ENCODE assay signal across 12 mouse cellular contexts in genomic region chr2:26571400-26571799, GRCm38 (mm10). TPM values are rescaled to one million over a fixed set of nuclear protein-coding genes. Genes with fewer than 3 reads are reported as not detected.
A peak's percentile ranks its signal among the peaks of the same experiment; 100 is the strongest.
DNase-seq lines count a peak whose midpoint lies in the region; ATAC-seq and TF ChIP-seq lines count a peak whose summit lies in the region.
"Had no signal": no experiment of that assay in that cellular context is flagged by ENCODE, and none has a peak within 500 bp of the region (broad histone marks: within the 10 kb centered on the region; RNA-seq: fewer than 3 reads in every experiment).

No protein-coding gene starts in this region.

- H3K9ac ChIP-seq in hindbrain, embryonic 14.5 days, result no peak overlapping the region
- H3K9ac ChIP-seq in heart, postnatal 0 days (replicated peaks; ENCODE audit: low read depth, low read length), result 0 out of 2 replicates have a peak overlapping the region, but pooled peaks have one; percentile 18
- H3K9ac ChIP-seq in liver, embryonic 12.5 days, result peak overlapping the region; percentile 32; the same call in 1 of the 2 replicates
- H3K9ac ChIP-seq: neural tube, embryonic 12.5 days had no signal

- WGBS in hindbrain, embryonic 10.5 days, result 83% methylated on average over 9 of the region's 9 CpGs
- 75% methylated on average over 9 of the region's 9 CpGs for WGBS in hindbrain, embryonic 14.5 days
- 32% methylated on average over 9 of the region's 9 CpGs for WGBS in bone marrow, adult 2 months
- WGBS in heart, postnatal 0 days, result 43% methylated on average over 9 of the region's 9 CpGs
- 36% methylated on average over 9 of the region's 9 CpGs for WGBS in liver, embryonic 12.5 days (ENCODE audit: insufficient replicate concordance)

- TF ChIP-seq CTCF in bone marrow, adult 2 months (IDR thresholded peaks at IDR 0.05; ENCODE audit: control insufficient read depth, insufficient read depth, low read length), result no peak
- TF ChIP-seq CTCF in heart, postnatal 0 days (IDR thresholded peaks at IDR 0.05; ENCODE audit: low read depth), result peak; percentile 20

- H3K4me2 ChIP-seq in hindbrain, embryonic 14.5 days (replicated peaks), result no peak overlapping the region
- peak overlapping the region; percentile 28; the same call in 1 of the 2 replicates for H3K4me2 ChIP-seq in heart, postnatal 0 days (ENCODE audit: low read depth, low read length)
- peak overlapping the region; percentile 21 for H3K4me2 ChIP-seq in liver, embryonic 12.5 days
- H3K4me2 ChIP-seq: neural tube, embryonic 12.5 days had no signal

- no peaks in the 10 kb centered on the region for H3K36me3 ChIP-seq in hindbrain, embryonic 10.5 days
- H3K36me3 ChIP-seq in hindbrain, embryonic 14.5 days (replicated peaks; ENCODE audit: control insufficient read depth, insufficient read depth), result no peaks in the 10 kb centered on the region
- no peaks in the 10 kb centered on the region for H3K36me3 ChIP-seq in heart, postnatal 0 days (replicated peaks; ENCODE audit: control insufficient read depth, insufficient read depth, low read length)
- no peaks in the 10 kb centered on the region for H3K36me3 ChIP-seq in liver, embryonic 12.5 days
- H3K36me3 ChIP-seq: neural tube, embryonic 12.5 days had no signal

- no peaks in the 10 kb centered on the region for H3K9me3 ChIP-seq in hindbrain, embryonic 10.5 days
- H3K9me3 ChIP-seq in hindbrain, embryonic 14.5 days (ENCODE audit: control insufficient read depth, low read length), result no peaks in the 10 kb centered on the region
- H3K9me3 ChIP-seq in heart, postnatal 0 days (replicated peaks; ENCODE audit: control insufficient read depth, low read length), result no peaks in the 10 kb centered on the region
- H3K9me3 ChIP-seq in liver, embryonic 12.5 days (replicated peaks), result no peaks in the 10 kb centered on the region
- H3K9me3 ChIP-seq: neural tube, embryonic 12.5 days had no signal

- H3K4me1 ChIP-seq in hindbrain, embryonic 10.5 days (replicated peaks), result peaks cover 55% of the 10 kb centered on the region
- peaks cover 9% of the 10 kb centered on the region; the same call in 1 of the 2 replicates for H3K4me1 ChIP-seq in hindbrain, embryonic 14.5 days (replicated peaks; ENCODE audit: control insufficient read depth, insufficient read depth, low read length)
- H3K4me1 ChIP-seq in bone marrow, adult 2 months (ENCODE audit: control insufficient read depth, insufficient read depth, low read length), result no peaks in the 10 kb centered on the region; the same call in 1 of the 2 replicates
- H3K4me1 ChIP-seq in heart, postnatal 0 days (ENCODE audit: control insufficient read depth, insufficient read depth), result peaks cover 32% of the 10 kb centered on the region
- H3K4me1 ChIP-seq in liver, embryonic 12.5 days, result peaks cover 69% of the 10 kb centered on the region

- H3K27ac ChIP-seq in hindbrain, embryonic 10.5 days, result peak overlapping the region; percentile 67
- no peak overlapping the region for H3K27ac ChIP-seq in hindbrain, embryonic 14.5 days
- H3K27ac ChIP-seq in bone marrow, adult 2 months (ENCODE audit: control insufficient read depth, insufficient read depth, low read depth, low read length, poor library complexity), result peak overlapping the region; percentile 15; the same call in 1 of the 2 replicates
- H3K27ac ChIP-seq in heart, postnatal 0 days (ENCODE audit: low read depth), result peak overlapping the region; percentile 90
- H3K27ac ChIP-seq in liver, embryonic 12.5 days, result peak overlapping the region; percentile 83
- H3K27ac ChIP-seq: neural tube, embryonic 12.5 days had no signal

- H3K4me3 ChIP-seq in hindbrain, embryonic 10.5 days, result no peak overlapping the region
- H3K4me3 ChIP-seq in hindbrain, embryonic 14.5 days (replicated peaks; ENCODE audit: low read length), result no peak overlapping the region
- H3K4me3 ChIP-seq in bone marrow, adult 2 months (replicated peaks; ENCODE audit: control insufficient read depth, low read depth, low read length), result no peak overlapping the region
- H3K4me3 ChIP-seq in heart, postnatal 0 days (ENCODE audit: low read depth, low read length), result no peak overlapping the region
- no peak overlapping the region for H3K4me3 ChIP-seq in liver, embryonic 12.5 days
- H3K4me3 ChIP-seq: neural tube, embryonic 12.5 days had no signal

- TF ChIP-seq POLR2A in bone marrow, adult 2 months (IDR thresholded peaks at IDR 0.05; ENCODE audit: borderline replicate concordance, control insufficient read depth, low read depth, low read length), result no peak

- no peaks in the 10 kb centered on the region for H3K27me3 ChIP-seq in hindbrain, embryonic 10.5 days (ENCODE audit: insufficient read depth, poor library complexity, severe bottlenecking)
- H3K27me3 ChIP-seq in hindbrain, embryonic 14.5 days (ENCODE audit: control insufficient read depth, insufficient read depth, low read length), result no peaks in the 10 kb centered on the region
- H3K27me3 ChIP-seq in heart, postnatal 0 days (ENCODE audit: control insufficient read depth, insufficient read depth, low read length), result no peaks in the 10 kb centered on the region
- H3K27me3 ChIP-seq in liver, embryonic 12.5 days (replicated peaks), result no peaks in the 10 kb centered on the region
- H3K27me3 ChIP-seq: neural tube, embryonic 12.5 days had no signal

- TF ChIP-seq EP300 in heart, postnatal 0 days (IDR thresholded peaks at IDR 0.05; ENCODE audit: low read depth), result no peak

- ATAC-seq in hindbrain, embryonic 14.5 days (ENCODE audit: low FRiP score), result no peak
- ATAC-seq in heart, postnatal 0 days (ENCODE audit: insufficient read depth, low read depth), result peak; percentile 30
- ATAC-seq in liver, embryonic 12.5 days, result peak; percentile 6; the same call in 1 of the 2 replicates
- ATAC-seq in erythroblast, adult 5-6 weeks (replicated peaks; ENCODE audit: low FRiP score, poor library complexity, severe bottlenecking), result no peak

- no peak for DNase-seq in hindbrain, embryonic 10.5 days (ENCODE audit: low spot score)
- DNase-seq in hindbrain, embryonic 14.5 days (ENCODE audit: low spot score), result no peak
- DNase-seq in heart, postnatal 0 days (ENCODE audit: low spot score), result no peak
- no peak for DNase-seq in frontal cortex, postnatal 14 days (ENCODE audit: low spot score in 2 of 2)
- no peak for DNase-seq in adrenal gland, postnatal 10 days
- DNase-seq: thymus, adult 18-20 months had no signal

RNA-seq across cellular contexts. Expression of gene Egfl7, which starts 8.4 kb away (rescaled TPM):
- 78.3 and 101 TPM in 2 replicates for polyA plus RNA-seq in hindbrain, embryonic 10.5 days (2016; fragmentation: Nextera tagmentation; extraction: Ambion mirVana)
- 62.2 and 69.2 TPM in 2 replicates for polyA plus RNA-seq in hindbrain, embryonic 14.5 days (2014; fragmentation: Nextera tagmentation; extraction: Ambion mirVana)
- polyA plus RNA-seq in bone marrow, adult 2 months (2011; ENCODE audit: insufficient read depth, insufficient read length, low replicate concordance, missing spikeins), result 91.0 and 128 TPM in 2 replicates
- 375 and 401 TPM in 2 replicates for total RNA-seq in heart, postnatal 0 days (2014; rRNA removed; ENCODE audit: low replicate concordance)
- polyA plus RNA-seq in heart, postnatal 0 days (2015; fragmentation: Nextera tagmentation; extraction: Ambion mirVana), result 158 and 159 TPM in 2 replicates
- 106 and 120 TPM in 2 replicates for polyA plus RNA-seq in liver, embryonic 12.5 days (2016; fragmentation: Nextera tagmentation; extraction: Ambion mirVana)
- total RNA-seq in erythroblast, adult 5-6 weeks (2015; ENCODE audit: low replicate concordance), result 7.5 TPM in 1 of 2 replicates, not detected in the other
- total RNA-seq in erythroblast, adult 5-6 weeks (2017; ENCODE audit: low replicate concordance), result 4.9 and 8.2 TPM in 2 replicates
- total RNA-seq in adrenal gland, postnatal 10 days (2021), result 100 to 1,000 TPM; 210 to 304 TPM

RNA-seq across cellular contexts. Expression of gene Gm20532, which starts 15.0 kb away (rescaled TPM):
- polyA plus RNA-seq in hindbrain, embryonic 10.5 days (2016; fragmentation: Nextera tagmentation; extraction: Ambion mirVana), result not detected in 2 replicates
- not detected in 2 replicates for polyA plus RNA-seq in hindbrain, embryonic 14.5 days (2014; fragmentation: Nextera tagmentation; extraction: Ambion mirVana)
- polyA plus RNA-seq in bone marrow, adult 2 months (2011; ENCODE audit: insufficient read depth, insufficient read length, low replicate concordance, missing spikeins), result not detected in 2 replicates
- total RNA-seq in heart, postnatal 0 days (2014; rRNA removed; ENCODE audit: low replicate concordance), result not detected in 2 replicates
- polyA plus RNA-seq in heart, postnatal 0 days (2015; fragmentation: Nextera tagmentation; extraction: Ambion mirVana), result not detected in 2 replicates
- polyA plus RNA-seq in liver, embryonic 12.5 days (2016; fragmentation: Nextera tagmentation; extraction: Ambion mirVana), result not detected in 2 replicates
- not detected in 2 replicates for total RNA-seq in erythroblast, adult 5-6 weeks (2015; ENCODE audit: low replicate concordance)
- total RNA-seq in erythroblast, adult 5-6 weeks (2017; ENCODE audit: low replicate concordance), result not detected in 2 replicates
- total RNA-seq in adrenal gland, postnatal 10 days (2021), result not detected
- total RNA-seq: CH12.LX; layer of hippocampus, adult 8-10 months had no signal
- polyA plus RNA-seq: neural tube, embryonic 12.5 days had no signal

RNA-seq across cellular contexts. Expression of gene Agpat2, which starts 32.8 kb away (rescaled TPM):
- 12.3 and 13.5 TPM in 2 replicates for polyA plus RNA-seq in hindbrain, embryonic 10.5 days (2016; fragmentation: Nextera tagmentation; extraction: Ambion mirVana)
- 5.6 and 6.6 TPM in 2 replicates for polyA plus RNA-seq in hindbrain, embryonic 14.5 days (2014; fragmentation: Nextera tagmentation; extraction: Ambion mirVana)
- polyA plus RNA-seq in bone marrow, adult 2 months (2011; ENCODE audit: insufficient read depth, insufficient read length, low replicate concordance, missing spikeins), result 10.6 and 32.5 TPM in 2 replicates
- 41.0 and 49.3 TPM in 2 replicates for total RNA-seq in heart, postnatal 0 days (2014; rRNA removed; ENCODE audit: low replicate concordance)
- polyA plus RNA-seq in heart, postnatal 0 days (2015; fragmentation: Nextera tagmentation; extraction: Ambion mirVana), result 23.9 and 24.1 TPM in 2 replicates
- polyA plus RNA-seq in liver, embryonic 12.5 days (2016; fragmentation: Nextera tagmentation; extraction: Ambion mirVana), result 26.7 and 28.7 TPM in 2 replicates
- 17.1 and 32.7 TPM in 2 replicates for total RNA-seq in erythroblast, adult 5-6 weeks (2015; ENCODE audit: low replicate concordance)
- total RNA-seq in erythroblast, adult 5-6 weeks (2017; ENCODE audit: low replicate concordance), result 23.0 and 24.4 TPM in 2 replicates
- 100 to 1,000 TPM; 333 to 433 TPM for total RNA-seq in adrenal gland, postnatal 10 days (2021)

RNA-seq across cellular contexts. Expression of gene Notch1, which starts 54.9 kb away (rescaled TPM):
- 39.1 and 46.4 TPM in 2 replicates for polyA plus RNA-seq in hindbrain, embryonic 10.5 days (2016; fragmentation: Nextera tagmentation; extraction: Ambion mirVana)
- 23.3 and 25.6 TPM in 2 replicates for polyA plus RNA-seq in hindbrain, embryonic 14.5 days (2014; fragmentation: Nextera tagmentation; extraction: Ambion mirVana)
- 21.8 and 36.9 TPM in 2 replicates for polyA plus RNA-seq in bone marrow, adult 2 months (2011; ENCODE audit: insufficient read depth, insufficient read length, low replicate concordance, missing spikeins)
- 54.0 and 63.3 TPM in 2 replicates for total RNA-seq in heart, postnatal 0 days (2014; rRNA removed; ENCODE audit: low replicate concordance)
- polyA plus RNA-seq in heart, postnatal 0 days (2015; fragmentation: Nextera tagmentation; extraction: Ambion mirVana), result 4.9 and 5.7 TPM in 2 replicates
- polyA plus RNA-seq in liver, embryonic 12.5 days (2016; fragmentation: Nextera tagmentation; extraction: Ambion mirVana), result 4.1 and 4.4 TPM in 2 replicates
- total RNA-seq in erythroblast, adult 5-6 weeks (2015; ENCODE audit: low replicate concordance), result 7.3 and 10.0 TPM in 2 replicates
- total RNA-seq in erythroblast, adult 5-6 weeks (2017; ENCODE audit: low replicate concordance), result 3.3 and 4.6 TPM in 2 replicates
- total RNA-seq in adrenal gland, postnatal 10 days (2021), result 10 to 100 TPM; 27.1 to 36.4 TPM

RNA-seq across cellular contexts. Expression of gene Fam69b, which starts 56.9 kb away (rescaled TPM):
- 32.8 and 48.5 TPM in 2 replicates for polyA plus RNA-seq in hindbrain, embryonic 10.5 days (2016; fragmentation: Nextera tagmentation; extraction: Ambion mirVana)
- 128 and 136 TPM in 2 replicates for polyA plus RNA-seq in hindbrain, embryonic 14.5 days (2014; fragmentation: Nextera tagmentation; extraction: Ambion mirVana)
- polyA plus RNA-seq in bone marrow, adult 2 months (2011; ENCODE audit: insufficient read depth, insufficient read length, low replicate concordance, missing spikeins), result 0.99 and 4.2 TPM in 2 replicates
- total RNA-seq in heart, postnatal 0 days (2014; rRNA removed; ENCODE audit: low replicate concordance), result 16.5 and 23.2 TPM in 2 replicates
- 7.7 and 9.7 TPM in 2 replicates for polyA plus RNA-seq in heart, postnatal 0 days (2015; fragmentation: Nextera tagmentation; extraction: Ambion mirVana)
- polyA plus RNA-seq in liver, embryonic 12.5 days (2016; fragmentation: Nextera tagmentation; extraction: Ambion mirVana), result 4.6 and 5.5 TPM in 2 replicates
- not detected in 2 replicates for total RNA-seq in erythroblast, adult 5-6 weeks (2015; ENCODE audit: low replicate concordance)
- total RNA-seq in erythroblast, adult 5-6 weeks (2017; ENCODE audit: low replicate concordance), result 0.34 TPM in 1 of 2 replicates, not detected in the other
- total RNA-seq in adrenal gland, postnatal 10 days (2021), result 10 to 100 TPM in 1 of 2 experiments, 1 to 10 TPM in 1; 9.1 to 17.1 TPM

Comparison
In these comparisons a context has a peak if more than half of its experiments do, and no peak if none do; other contexts are left out.
1. ATAC-seq: peak in heart, postnatal 0 days (single experiment) and liver, embryonic 12.5 days (single experiment); none in hindbrain, embryonic 14.5 days (single experiment) and erythroblast, adult 5-6 weeks (single experiment).